Mouse (Mus musculus) right cerebral cortex, postnatal 10 days (tissue): ENCODE data around the gene Slc2a3.

ENCODE experiments used
- DNase-seq, 2 experiments: peaks; one replicate each; pipeline ENCODE4 v3.0.0; 2021; ENCODE audit warnings: low spot score in 2 of 2

The Slc2a3 gene

DNA sequence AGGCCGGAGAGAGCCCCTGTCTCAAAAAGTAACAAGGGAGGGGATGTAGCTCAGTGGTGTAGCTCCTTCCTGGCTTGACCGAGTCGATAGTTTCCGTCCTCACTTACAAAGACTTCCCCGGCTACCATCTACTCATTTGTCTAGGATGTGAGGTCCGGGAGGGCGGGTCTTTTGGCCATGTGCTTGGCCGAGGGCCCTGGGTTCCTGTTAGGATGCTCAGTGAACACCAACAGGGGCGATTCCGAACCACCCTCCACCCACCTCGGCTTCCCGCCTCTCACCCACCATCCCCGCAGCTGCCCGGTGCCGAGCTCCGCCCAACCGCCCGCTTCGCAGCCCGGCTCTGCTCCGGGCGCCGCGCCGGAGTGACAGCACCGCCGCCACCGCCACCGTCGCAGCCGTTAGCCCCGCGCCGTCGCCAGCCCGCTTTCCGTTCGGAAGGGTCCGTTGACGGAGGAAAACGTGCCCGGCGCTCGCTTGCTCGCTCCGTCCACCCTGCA is at the start of gene Slc2a3:
TSS of gene Slc2a3 (minus strand) at position 340 of the 500 bp plus-strand sequence.
- DNase-seq: peak; percentile 65 to 73

DNA sequence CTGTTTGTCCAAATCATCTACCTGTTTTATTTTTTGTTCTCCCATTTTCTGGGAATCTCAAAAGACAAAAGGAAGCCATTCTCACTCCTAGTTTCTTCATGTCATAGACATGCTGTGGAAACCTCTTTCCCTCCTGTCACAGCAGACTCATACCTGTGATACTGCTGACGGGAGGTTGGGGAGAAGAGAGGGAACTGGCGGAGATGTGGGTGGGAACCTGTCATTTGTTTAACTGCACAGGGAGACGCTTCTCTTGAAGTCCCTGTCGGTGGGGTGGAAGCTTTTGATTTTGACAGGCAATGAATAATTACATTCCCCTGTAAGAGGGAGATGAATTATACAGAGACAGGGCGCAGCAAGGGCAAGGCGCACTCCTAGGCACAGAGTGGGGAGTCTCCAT is 42.3 kb upstream of the Slc2a3 start:
- no peak for DNase-seq

DNA sequence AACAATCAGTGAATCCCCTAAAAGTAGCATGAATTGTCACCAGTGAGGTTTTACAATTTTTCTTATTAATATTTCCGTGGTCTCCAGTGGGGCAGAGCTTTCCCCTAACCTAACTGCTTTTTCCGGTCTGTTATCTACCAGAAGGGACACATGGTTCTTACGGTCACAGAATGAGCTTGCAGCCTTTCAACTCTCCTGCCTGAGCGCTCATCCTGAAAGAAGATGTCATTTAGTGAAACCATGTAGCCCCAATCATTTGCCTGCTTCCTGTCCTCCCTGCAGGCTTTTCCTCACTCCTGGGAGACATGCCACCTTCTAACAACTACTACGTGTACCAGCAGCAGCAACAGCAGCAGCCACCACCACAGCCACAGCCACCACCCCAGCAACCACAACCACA is 36.1 kb upstream of the Slc2a3 start:
- no peak for DNase-seq

GRCm38 (mm10) chr6:122836974-122837373 is 35.5 kb upstream of the Slc2a3 start:
- no peak for DNase-seq

DNA sequence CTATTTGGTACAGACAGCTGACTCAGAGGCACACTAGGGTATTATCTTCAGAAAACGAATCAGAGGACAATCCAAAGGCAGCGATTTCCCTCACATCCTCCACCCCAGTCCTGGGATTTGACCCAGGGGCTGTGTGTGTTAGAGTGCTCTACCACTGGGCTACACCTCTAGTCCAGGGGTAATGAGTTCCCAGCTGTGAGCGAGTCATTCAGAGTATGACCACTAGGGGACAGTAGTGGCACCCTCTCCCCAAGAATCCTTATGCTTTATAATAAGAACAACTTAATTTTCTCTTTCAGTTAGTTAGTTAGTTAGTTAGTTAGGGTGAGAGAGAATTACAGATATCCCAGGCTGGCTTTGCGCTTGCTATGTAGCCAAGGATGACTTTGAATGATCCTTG is 32.9 kb upstream of the Slc2a3 start:
- no peak for DNase-seq

DNA sequence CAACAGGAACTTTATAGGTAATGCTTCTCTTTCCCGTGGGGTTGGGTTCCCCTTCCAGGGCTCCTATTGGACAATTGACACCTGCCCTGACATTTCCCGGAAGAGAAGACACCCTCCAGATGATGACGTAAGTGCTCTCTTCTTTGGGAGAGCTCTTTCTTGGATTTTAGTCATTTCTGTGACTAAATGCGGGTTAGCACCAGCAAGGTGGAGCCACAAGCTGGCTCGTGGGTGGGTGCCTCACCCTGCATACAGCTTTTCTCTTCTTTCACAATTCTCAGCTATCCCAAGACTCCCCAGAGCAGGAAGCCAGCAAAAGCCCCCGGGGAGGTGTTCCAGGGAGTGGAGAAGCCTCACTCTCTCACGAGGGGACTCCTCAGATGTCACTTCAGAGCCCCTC is 31.4 kb upstream of the Slc2a3 start:
- no peak for DNase-seq

DNA sequence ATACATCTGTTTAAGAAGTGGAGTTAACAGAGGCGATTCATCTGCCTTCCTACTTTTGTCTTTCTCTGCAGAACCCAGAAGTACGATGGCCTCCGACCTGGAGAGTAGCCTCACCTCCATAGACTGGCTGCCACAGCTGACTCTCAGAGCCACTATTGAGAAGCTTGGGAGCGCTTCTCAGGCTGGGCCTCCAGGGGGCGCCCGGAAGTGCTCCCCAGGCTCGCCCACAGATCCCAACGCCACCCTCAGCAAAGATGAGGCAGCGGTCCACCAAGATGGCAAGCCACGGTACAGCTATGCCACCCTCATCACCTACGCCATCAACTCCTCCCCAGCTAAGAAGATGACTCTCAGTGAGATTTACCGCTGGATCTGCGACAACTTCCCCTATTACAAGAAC is 26.6 kb upstream of the Slc2a3 start:
- no peak for DNase-seq

- DNase-seq: peak; percentile 88 to 91
Measured at GRCm38 (mm10) chr6:122825923-122826742, 24.7 kb upstream of the Slc2a3 start.

GRCm38 (mm10) chr6:122825166-122825565 is 23.7 kb upstream of the Slc2a3 start:
- no peak for DNase-seq

GRCm38 (mm10) chr6:122824086-122824485 is 22.6 kb upstream of the Slc2a3 start:
- no peak for DNase-seq

GRCm38 (mm10) chr6:122821822-122822221 is 20.4 kb upstream of the Slc2a3 start:
- DNase-seq: no peak

DNA sequence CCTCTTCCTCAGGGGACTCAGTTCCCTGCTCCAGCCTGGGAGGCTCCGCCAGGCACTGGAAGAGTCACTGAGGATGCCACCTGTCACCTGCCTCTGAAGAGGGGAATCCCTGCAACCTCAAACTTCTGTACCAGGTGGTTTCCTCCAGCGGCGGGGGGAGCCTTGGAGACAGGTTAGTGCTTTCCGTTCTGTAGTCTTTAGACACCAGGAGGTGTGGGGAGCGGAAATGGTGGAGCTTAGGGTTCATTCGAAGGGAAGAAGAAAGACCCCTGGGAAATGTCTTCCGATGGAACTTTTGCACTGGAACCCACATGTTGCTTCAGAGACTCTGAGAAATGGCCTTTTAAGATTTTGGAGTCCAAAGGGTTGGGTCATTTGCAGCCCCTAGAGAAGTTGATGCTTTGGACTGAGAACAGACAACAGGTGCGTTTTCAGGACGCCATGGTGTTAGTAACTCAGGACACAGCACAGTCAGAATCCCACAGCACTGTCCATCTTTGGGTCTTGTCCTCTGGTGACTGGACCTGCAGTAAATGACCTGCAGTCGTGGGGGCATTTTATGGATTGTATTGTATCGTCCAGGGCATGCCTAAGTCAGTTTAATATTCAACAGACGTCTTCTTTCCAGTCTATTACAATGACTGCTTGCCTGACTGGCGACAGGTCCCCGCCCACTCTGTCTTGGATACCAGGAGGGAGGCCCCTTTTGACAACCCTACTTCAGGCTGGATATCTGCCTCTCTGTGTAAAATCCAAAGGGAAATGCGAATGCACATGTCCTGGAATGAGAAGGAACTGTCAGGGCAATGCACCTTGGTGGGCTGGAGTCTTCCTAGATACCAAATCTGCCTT is 19.6 kb upstream of the Slc2a3 start:
- DNase-seq: no peak

DNA sequence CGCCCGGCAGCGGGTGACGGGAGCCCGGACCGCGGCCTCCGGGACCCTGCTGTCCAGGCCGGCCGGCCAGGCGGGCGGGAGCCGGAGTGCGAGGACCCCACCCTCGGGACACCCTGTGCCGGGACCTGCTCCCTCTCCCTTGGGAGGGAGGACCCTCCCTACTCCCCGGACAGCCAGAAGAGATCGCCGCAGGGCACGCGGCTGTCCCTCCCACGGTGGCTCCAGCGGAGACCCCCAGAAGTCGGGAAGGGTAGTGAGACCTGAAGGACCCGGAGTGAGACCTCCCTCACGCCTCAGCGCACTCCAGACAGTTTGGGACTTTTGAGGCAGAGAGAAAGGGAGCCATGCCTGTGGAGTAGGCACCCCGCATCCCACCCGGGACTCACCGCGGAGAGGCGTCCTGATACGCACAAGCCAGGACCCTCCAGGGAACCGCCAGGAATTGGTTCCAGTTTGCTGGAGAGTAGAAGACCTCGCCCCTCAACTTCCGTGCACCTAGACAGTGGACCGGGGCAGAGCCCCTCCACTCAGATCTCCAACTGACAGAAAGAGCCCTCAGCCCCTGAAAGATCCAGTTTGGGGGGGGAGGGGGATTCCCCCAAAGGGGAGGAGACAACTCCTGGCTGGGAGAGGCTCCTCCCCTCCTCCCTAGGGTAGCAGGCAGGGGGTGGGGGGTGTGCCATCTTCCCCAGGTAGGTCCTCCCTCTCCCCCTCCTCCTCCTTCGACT is 18.8 kb upstream of the Slc2a3 start:
- peak; percentile 44 to 52 for DNase-seq

DNA sequence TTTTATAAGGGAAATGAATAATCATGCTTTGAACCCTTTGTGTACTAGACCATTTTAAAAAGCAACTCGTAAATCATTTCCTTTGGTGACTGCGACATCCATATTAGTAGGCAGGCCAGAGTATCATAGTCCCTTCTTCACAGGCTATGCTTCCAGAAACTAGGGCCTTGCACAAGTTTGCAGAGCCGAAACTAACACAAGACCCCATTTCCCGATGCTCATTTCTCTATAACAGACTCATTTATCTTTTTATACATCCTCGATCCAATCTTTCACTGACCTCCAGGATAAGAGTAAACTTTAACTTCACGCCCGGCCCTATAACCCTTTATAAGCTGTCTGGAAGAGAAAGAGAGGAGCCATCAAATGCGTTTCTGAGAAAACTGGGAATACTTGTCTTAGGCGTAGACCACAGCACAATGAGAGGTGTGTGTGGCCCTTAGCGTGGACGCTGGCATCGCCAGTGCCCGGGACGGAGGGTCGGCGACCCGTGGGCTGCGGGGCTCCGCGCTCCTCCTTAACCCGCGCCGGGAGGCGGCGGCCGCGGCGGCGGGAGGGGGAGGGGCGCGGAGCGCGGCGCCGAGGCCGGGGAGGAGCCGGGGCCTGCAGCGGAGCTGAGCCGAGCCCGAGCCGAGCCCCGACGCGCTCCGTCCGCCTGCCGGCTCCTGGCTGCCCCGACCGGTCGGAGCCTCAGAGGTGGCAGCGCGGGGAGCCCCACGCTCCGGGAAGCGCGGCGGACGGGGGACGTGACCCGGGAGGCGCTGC is 18.0 kb upstream of the Slc2a3 start, which contains the start of gene Foxj2:
TSS of gene Foxj2 (plus strand) at position 609 of the 765 bp plus-strand sequence.
- peak; percentile 63 to 76 for DNase-seq

DNA sequence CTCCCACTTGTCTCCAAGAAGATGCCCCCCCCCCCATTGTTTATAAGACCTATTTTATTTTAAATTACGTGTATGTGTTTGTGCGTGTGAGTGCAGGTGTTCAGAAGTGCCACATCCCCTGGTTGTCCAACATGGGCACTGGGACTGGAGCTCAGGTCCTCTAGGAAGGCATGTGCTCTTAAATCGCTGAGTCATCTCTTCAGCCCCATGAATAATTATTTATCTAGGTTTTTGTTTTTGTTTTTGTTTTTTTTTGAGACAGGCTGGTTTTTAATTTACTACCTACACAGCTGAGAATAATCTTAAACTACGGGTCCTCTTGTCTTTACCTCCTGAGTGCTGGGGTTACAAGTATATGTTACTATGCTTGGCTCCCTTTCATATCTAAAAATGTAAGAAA is 12.2 kb upstream of the Slc2a3 start:
- DNase-seq: no peak

- no peak for DNase-seq
Measured at GRCm38 (mm10) chr6:122812716-122813115, 11.3 kb upstream of the Slc2a3 start.

DNA sequence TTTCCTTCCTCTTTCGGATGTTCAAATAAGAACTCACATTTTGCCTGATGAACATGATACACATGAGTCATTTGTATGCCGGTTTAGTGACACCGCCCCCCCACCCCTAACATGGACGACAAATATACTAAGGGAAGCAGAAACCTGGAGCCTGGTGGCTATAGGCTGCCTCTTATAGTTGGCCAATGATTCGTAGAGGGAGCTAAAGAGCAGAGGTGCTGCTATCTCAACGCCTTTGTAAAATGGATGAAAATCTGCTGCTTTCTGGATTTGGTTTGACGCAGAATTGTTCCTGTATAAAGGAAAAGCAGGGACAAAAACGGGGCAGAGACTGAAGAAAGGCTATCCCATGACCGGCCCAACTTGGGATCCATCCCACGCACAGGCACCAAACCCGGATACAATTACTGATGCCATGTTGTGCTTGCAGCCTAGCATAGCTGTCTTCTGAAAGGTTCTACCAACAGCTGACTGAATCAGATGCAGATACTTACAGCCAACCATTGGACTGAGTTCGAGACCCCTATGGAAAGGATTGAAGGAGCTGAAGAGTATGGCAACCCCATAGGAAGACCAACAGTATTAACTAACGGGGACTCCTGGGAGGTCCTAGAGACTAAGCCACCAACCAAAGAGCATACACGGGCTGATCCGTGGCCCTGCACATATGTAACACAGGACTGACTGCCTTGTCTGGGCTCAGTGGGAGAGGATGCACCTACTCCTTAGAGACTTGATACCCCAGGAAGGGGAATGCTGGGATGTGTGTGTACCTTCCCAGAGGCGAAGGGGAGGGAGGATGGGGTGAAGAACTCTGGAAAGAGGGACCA is 10.5 kb upstream of the Slc2a3 start:
- DNase-seq: peak; percentile 41 to 54

GRCm38 (mm10) chr6:122811280-122811652 is 9.8 kb upstream of the Slc2a3 start:
- peak; percentile 93 to 94 for DNase-seq

- peak; percentile 99 to 100 for DNase-seq
Measured at GRCm38 (mm10) chr6:122810615-122811279, 9.3 kb upstream of the Slc2a3 start.
